Mouse (Mus musculus): ENCODE measurements around the gene Afmid. TPM values are rescaled to one million over a fixed set of nuclear protein-coding genes. Genes with fewer than 3 reads are reported as not detected.

Gene Afmid
- polyA plus RNA-seq, 1 experiment from 2014 or later: 12.7 TPM

DNA sequence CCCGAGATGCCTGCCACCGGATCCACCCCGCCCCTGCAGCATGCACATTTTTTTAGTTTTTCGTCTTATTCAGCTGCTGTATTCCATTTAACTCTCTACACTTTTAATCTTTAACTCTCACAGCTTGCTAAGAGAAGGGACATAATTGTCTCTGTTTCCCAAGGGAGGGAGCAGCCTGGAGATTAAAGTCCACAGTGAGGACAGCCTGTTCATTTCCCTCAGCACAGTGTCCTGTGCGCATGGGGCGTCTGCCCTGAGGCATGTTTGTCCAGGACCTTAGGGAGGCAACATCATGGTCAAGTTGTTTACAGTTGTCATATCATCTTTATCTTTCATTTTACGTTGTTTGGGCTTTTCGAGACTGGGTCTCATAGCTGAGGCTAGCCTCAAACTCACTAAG is 8.4 kb downstream of the Afmid start:
- 86% methylated on average over 8 of the region's 8 CpGs for WGBS
- no peak overlapping the region for H3K27ac ChIP-seq (replicated peaks)
- no peaks in the 10 kb centered on the region for H3K9me3 ChIP-seq
- H3K9ac ChIP-seq: no peak overlapping the region
- H3K4me3 ChIP-seq: no peak overlapping the region
- no peak overlapping the region for H3K4me2 ChIP-seq
- H3K4me1 ChIP-seq: peaks cover 45% of the 10 kb centered on the region
- no peak for ATAC-seq (ENCODE audit: extremely low read depth, insufficient number of reproducible peaks, low FRiP score, low TSS enrichment)
- H3K36me3 ChIP-seq: peaks cover 4% of the 10 kb centered on the region; the same call in 1 of the 2 replicates
- no peaks in the 10 kb centered on the region for H3K27me3 ChIP-seq (replicated peaks)

- Histone ChIP-seq H3K36me3 (peaks cover 4% of the 10 kb centered on the region; the same call in 1 of the 2 replicates), H3K27me3 (replicated peaks) (no peaks in the 10 kb centered on the region), H3K9ac (peak overlapping the region; percentile 37), H3K4me1 (peaks cover 39% of the 10 kb centered on the region), H3K9me3 (no peaks in the 10 kb centered on the region), H3K4me2 (peak overlapping the region; percentile 60), H3K4me3 (peak overlapping the region; percentile 33), H3K27ac (replicated peaks) (no peak overlapping the region)
- no peak for ATAC-seq (ENCODE audit: extremely low read depth, insufficient number of reproducible peaks, low FRiP score, low TSS enrichment)
- 23% methylated on average over 13 of the region's 13 CpGs for WGBS
Observed at GRCm38 (mm10) chr11:117836306-117836705, 10.6 kb downstream of the Afmid start.

GRCm38 (mm10) chr11:117838572-117838971 is 12.8 kb downstream of the Afmid start:
- WGBS: 60% methylated on average over 2 of the region's 2 CpGs
- H3K36me3 ChIP-seq: no peaks in the 10 kb centered on the region

DNA sequence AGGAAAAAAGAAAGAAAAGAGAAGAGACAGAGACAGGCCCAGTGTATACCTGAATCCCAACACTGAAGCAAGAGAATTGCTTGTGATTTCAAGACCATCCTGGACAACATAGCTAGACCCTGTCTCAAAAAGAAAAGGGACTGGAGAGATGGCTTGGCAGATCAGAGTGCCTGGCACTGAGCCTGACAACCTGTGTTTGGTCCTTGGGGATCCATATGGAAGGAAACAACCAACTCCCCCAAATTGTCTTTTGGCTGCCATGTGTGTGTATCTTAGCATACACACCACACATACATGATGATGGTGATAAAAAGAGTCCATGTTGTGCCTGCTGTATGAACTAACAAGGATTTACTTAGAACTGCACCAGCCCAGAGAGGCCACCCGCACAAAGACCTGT is 13.3 kb downstream of the Afmid start:
- Histone ChIP-seq H3K9me3 (no peaks in the 10 kb centered on the region), H3K4me2 (no peak overlapping the region), H3K4me1 (peaks cover 30% of the 10 kb centered on the region), H3K4me3 (no peak overlapping the region), H3K9ac (no peak overlapping the region), H3K36me3 (no peaks in the 10 kb centered on the region), H3K27me3 (replicated peaks) (no peaks in the 10 kb centered on the region), H3K27ac (replicated peaks) (peak overlapping the region; percentile 54)
- 63% methylated on average over 1 of the region's 1 CpGs for WGBS
- no peak for ATAC-seq (ENCODE audit: extremely low read depth, insufficient number of reproducible peaks, low FRiP score, low TSS enrichment)

More at GRCm38 (mm10) chr11:117838572-117838971, 12.8 kb downstream of the Afmid start:
- peaks cover 30% of the 10 kb centered on the region for H3K4me1 ChIP-seq
- no peak overlapping the region for H3K4me3 ChIP-seq
- ATAC-seq (ENCODE audit: extremely low read depth, insufficient number of reproducible peaks, low FRiP score, low TSS enrichment): no peak
- H3K4me2 ChIP-seq: no peak overlapping the region
- no peak overlapping the region for H3K9ac ChIP-seq
- H3K27me3 ChIP-seq (replicated peaks): no peaks in the 10 kb centered on the region
- peak overlapping the region; percentile 54 for H3K27ac ChIP-seq (replicated peaks)
- H3K9me3 ChIP-seq: no peaks in the 10 kb centered on the region

GRCm38 (mm10) chr11:117840910-117841309 is 15.2 kb downstream of the Afmid start:
- Histone ChIP-seq H3K27ac (replicated peaks) (peak overlapping the region; percentile 53), H3K4me2 (no peak overlapping the region), H3K9ac (0 out of 2 replicates have a peak overlapping the region, but pooled peaks have one; percentile 0), H3K27me3 (replicated peaks) (no peaks in the 10 kb centered on the region), H3K36me3 (no peaks in the 10 kb centered on the region), H3K4me1 (peaks cover 30% of the 10 kb centered on the region), H3K4me3 (no peak overlapping the region), H3K9me3 (no peaks in the 10 kb centered on the region)
- no peak for ATAC-seq (ENCODE audit: extremely low read depth, insufficient number of reproducible peaks, low FRiP score, low TSS enrichment)
- WGBS: 50% methylated on average over 1 of the region's 1 CpGs

DNA sequence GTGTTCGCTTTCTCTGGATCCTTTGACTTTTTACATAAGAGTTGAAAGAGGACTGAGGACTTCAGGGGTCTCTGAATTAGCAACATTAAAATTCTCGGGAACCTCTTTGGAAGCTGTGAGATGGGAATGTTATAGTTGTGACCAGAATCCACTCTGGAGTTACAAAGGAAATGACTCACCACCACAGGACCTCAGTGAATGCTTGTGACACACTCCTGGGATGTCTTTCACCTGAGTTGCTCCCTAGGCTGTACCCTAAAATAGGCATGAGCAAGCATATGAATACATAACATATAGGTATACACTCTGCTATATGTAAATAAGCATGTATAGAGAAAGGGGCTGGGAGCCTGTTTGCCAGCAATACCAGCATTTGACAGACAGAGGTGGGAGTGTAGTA is 17.7 kb downstream of the Afmid start:
- Histone ChIP-seq H3K4me2 (no peak overlapping the region), H3K36me3 (no peaks in the 10 kb centered on the region), H3K4me1 (peaks cover 33% of the 10 kb centered on the region), H3K9ac (no peak overlapping the region), H3K27me3 (replicated peaks) (no peaks in the 10 kb centered on the region), H3K27ac (replicated peaks) (no peak overlapping the region), H3K9me3 (no peaks in the 10 kb centered on the region), H3K4me3 (no peak overlapping the region)
- WGBS: 71% methylated on average over 2 of the region's 2 CpGs
- ATAC-seq (ENCODE audit: extremely low read depth, insufficient number of reproducible peaks, low FRiP score, low TSS enrichment): no peak

GRCm38 (mm10) chr11:117844997-117845396 is 19.3 kb downstream of the Afmid start:
- no peaks in the 10 kb centered on the region for H3K27me3 ChIP-seq (replicated peaks)

DNA sequence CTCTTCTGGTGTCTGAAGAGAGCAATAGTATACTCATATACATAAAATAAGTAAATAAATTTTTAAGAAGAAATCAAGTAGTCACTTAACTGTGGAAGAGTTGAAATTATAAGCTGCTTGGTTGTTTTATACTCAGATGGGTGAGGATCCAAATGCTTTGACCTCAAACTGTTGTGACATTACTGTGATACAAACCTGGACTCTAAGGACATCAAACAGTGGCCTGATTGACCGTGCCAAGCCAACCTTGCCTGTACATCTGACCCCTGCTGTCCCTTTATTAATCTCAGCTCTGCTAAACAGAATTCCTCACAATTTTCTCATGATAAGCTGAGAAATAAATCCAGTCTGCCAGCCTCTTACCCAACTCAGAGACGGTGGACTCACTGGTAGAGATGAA is 19.9 kb downstream of the Afmid start:
- Histone ChIP-seq H3K36me3 (0 out of 2 replicates have a peak, but pooled peaks cover 4% of the 10 kb centered on the region), H3K4me1 (peaks cover 32% of the 10 kb centered on the region), H3K9ac (no peak overlapping the region), H3K4me2 (no peak overlapping the region), H3K4me3 (no peak overlapping the region), H3K27ac (replicated peaks) (no peak overlapping the region), H3K27me3 (replicated peaks) (no peaks in the 10 kb centered on the region), H3K9me3 (no peaks in the 10 kb centered on the region)
- no peak for ATAC-seq (ENCODE audit: extremely low read depth, insufficient number of reproducible peaks, low FRiP score, low TSS enrichment)
- WGBS: 75% methylated on average over 2 of the region's 2 CpGs

More at GRCm38 (mm10) chr11:117844997-117845396, 19.3 kb downstream of the Afmid start:
- H3K4me2 ChIP-seq: no peak overlapping the region
- H3K9ac ChIP-seq: no peak overlapping the region
- no peak overlapping the region for H3K27ac ChIP-seq (replicated peaks)
- WGBS: 58% methylated on average over 2 of the region's 2 CpGs
- H3K4me1 ChIP-seq: peaks cover 30% of the 10 kb centered on the region
- H3K9me3 ChIP-seq: no peaks in the 10 kb centered on the region
- H3K36me3 ChIP-seq: no peaks in the 10 kb centered on the region
- no peak for ATAC-seq (ENCODE audit: extremely low read depth, insufficient number of reproducible peaks, low FRiP score, low TSS enrichment)
- no peak overlapping the region for H3K4me3 ChIP-seq

- ATAC-seq (ENCODE audit: extremely low read depth, insufficient number of reproducible peaks, low FRiP score, low TSS enrichment): no peak
- H3K36me3 ChIP-seq: peaks cover 12% of the 10 kb centered on the region
- WGBS: 55% methylated on average over 5 of the region's 5 CpGs
Observed at GRCm38 (mm10) chr11:117846640-117847039, 20.9 kb downstream of the Afmid start.

GRCm38 (mm10) chr11:117847593-117848215 is 22.0 kb downstream of the Afmid start:
- Histone ChIP-seq H3K4me2 (peak overlapping the region; percentile 87), H3K27ac (replicated peaks) (peak overlapping the region; percentile 96), H3K4me1 (peaks cover 32% of the 10 kb centered on the region), H3K9ac (peak overlapping the region; percentile 90), H3K4me3 (peak overlapping the region; percentile 68), H3K9me3 (no peaks in the 10 kb centered on the region), H3K36me3 (peaks cover 23% of the 10 kb centered on the region), H3K27me3 (replicated peaks) (no peaks in the 10 kb centered on the region)
- 76% methylated on average over 7 of the region's 7 CpGs for WGBS
- ATAC-seq (ENCODE audit: extremely low read depth, insufficient number of reproducible peaks, low FRiP score, low TSS enrichment): no peak

More at GRCm38 (mm10) chr11:117846640-117847039, 20.9 kb downstream of the Afmid start:
- Histone ChIP-seq H3K9me3 (no peaks in the 10 kb centered on the region), H3K27me3 (replicated peaks) (no peaks in the 10 kb centered on the region), H3K4me2 (no peak overlapping the region), H3K27ac (replicated peaks) (no peak overlapping the region), H3K4me1 (peaks cover 32% of the 10 kb centered on the region), H3K9ac (no peak overlapping the region), H3K4me3 (no peak overlapping the region)

- Histone ChIP-seq H3K9ac (peak overlapping the region; percentile 90), H3K4me3 (peak overlapping the region; percentile 68), H3K4me1 (peaks cover 32% of the 10 kb centered on the region), H3K4me2 (peak overlapping the region; percentile 87), H3K27me3 (replicated peaks) (no peaks in the 10 kb centered on the region), H3K9me3 (no peaks in the 10 kb centered on the region), H3K36me3 (peaks cover 30% of the 10 kb centered on the region), H3K27ac (replicated peaks) (peak overlapping the region; percentile 96)
- 7% methylated on average over 19 of the region's 19 CpGs for WGBS
- ATAC-seq (ENCODE audit: extremely low read depth, insufficient number of reproducible peaks, low FRiP score, low TSS enrichment): peak; percentile 43; the same call in 1 of the 2 replicates
Observed at GRCm38 (mm10) chr11:117848271-117848984, 22.7 kb downstream of the Afmid start.

All from heart, embryonic 13.5 days (tissue).